Mouse (Mus musculus): Measurements from ENCODE around the gene Tbc1d8b.

The Tbc1d8b gene

DNA sequence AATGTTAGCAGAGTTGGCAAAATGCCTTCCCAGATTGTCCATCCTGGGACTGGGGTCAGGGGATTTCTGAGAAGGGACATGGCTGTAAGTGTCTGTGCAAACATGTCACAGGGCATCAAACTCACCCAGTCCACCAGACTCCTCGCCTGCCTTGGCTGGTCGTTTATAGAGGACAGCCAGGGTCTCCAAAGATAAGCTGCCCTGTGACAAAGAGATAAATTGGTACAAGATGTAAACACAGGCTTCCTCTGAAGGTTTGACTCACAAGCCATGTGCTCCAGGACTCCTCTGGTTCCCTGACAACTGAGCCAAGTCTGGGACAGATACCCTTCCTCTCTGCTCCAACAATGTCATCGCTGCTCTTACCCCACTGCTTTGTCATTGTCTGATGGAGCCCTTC lies 96.2 kb downstream of the Tbc1d8b start:
- peak; percentile 16 for DNase-seq (ENCODE audit: low read depth)

GRCm38 (mm10) chrX:139781563-139781962 lies 96.8 kb downstream of the Tbc1d8b start:
- no peak for DNase-seq (ENCODE audit: low read depth)

- DNase-seq (ENCODE audit: low read depth), result no peak
These were observed 97.7 kb downstream of the Tbc1d8b start, which contains the start of gene Ripply1 for GRCm38 (mm10) chrX:139782278-139783044. TSS of gene Ripply1 (minus strand) at chrX:139782353.

- DNase-seq (ENCODE audit: low read depth), result no peak
These were observed 98.2 kb downstream of the Tbc1d8b start for GRCm38 (mm10) chrX:139783045-139783422.

DNA sequence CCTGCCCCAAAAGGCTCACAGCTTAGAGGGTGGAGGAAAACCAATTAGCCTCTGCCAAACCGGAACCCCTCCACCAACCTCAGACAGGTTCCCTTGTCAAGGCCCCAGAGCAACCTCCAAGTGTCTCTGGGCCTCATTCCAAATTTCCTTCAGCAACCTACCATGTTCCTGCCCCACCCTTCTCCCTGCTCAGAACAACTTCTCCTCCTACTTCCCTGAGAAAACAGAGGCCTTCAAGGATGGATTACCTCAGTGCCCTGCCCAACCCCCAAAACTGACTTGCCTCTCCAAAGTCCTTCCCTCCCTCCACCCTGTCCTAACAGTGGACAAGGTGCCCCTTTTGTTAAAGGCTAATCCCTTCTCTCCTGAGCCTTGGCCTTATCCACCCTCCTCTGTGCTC lies 101.0 kb downstream of the Tbc1d8b start:
- DNase-seq (ENCODE audit: low read depth), result peak; percentile 76

DNA sequence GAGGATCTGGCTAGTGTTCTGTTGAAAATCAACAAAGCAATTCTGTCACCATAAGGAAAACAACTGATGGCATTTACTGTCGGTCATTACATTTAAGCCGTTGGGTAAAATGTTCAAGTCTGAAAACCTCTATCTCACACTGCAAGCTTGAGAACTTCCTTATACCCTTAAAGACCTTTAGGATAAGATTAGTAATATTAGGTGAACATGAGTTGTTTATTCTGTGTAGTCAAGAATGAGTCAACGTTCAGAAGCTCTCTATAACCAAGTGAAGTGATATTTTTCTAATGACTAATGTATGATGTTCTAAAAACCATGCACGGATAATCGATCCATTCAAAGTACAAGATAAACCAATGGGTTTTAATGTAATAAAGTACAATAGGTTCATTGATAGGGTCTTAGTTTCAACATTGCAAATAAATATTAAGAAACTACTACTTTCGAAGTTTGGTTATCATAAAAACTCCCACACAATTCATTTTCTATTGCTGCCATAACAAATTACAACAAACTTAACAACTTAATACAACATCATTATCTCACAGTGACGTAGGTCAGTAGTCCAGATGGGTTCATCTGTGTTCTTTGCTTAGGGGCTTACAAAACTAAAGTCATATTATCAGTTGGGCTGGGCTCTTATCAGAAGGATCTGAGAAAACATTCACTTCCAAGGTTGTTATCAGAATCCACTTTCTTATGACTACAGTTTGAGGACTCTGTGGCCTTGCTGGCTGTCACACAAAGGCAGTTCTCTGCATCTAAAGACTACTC lies 109.5 kb downstream of the Tbc1d8b start:
- DNase-seq (ENCODE audit: low read depth), result no peak

DNA sequence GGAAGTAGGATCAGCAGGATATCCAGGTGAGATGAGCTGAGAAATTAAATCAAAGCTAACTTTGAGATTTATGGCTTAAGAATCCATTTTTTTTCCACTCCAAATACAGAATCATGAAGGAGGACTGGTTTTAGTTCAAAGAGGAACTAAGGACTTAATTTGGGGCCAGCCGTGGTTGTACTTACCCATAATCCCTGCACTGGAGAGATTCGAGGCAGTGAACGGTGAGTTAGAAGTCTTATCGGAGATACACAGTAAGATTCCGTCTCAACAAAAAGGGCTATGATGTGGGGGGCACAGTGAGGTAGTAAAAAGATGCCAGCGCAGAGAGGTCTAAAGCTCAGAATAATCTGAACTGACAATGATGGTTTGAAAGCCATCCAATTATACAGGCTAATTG lies 111.2 kb downstream of the Tbc1d8b start:
- no peak for DNase-seq (ENCODE audit: low read depth)

DNA sequence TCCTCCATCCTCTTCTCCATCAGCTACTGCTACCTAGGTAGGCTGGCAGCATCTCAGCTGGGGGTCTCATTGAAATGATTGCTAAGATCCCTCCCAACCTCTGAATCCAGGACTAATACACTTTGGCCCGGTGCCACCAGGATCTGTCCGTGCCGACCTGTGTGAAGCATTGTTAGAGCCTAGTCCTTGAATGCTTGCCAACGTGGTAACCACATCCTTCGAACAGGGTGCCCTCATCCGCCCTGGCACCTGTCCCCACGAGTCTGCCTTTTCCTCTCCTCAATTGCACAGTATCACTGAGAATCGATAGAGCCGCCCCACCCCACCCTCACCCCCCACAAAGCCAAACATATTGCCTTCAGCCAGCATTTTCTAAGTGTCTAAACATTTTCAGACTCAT lies 113.1 kb downstream of the Tbc1d8b start:
- DNase-seq (ENCODE audit: low read depth), result peak; percentile 83

- no peak for DNase-seq (ENCODE audit: low read depth)
These were observed 115.2 kb downstream of the Tbc1d8b start for GRCm38 (mm10) chrX:139799953-139800352.

- no peak for DNase-seq (ENCODE audit: low read depth)
These were observed 115.6 kb downstream of the Tbc1d8b start, which contains the start of gene Cldn2 for GRCm38 (mm10) chrX:139800406-139800878. TSS of gene Cldn2 (plus strand) at chrX:139800828.
